Mouse (Mus musculus) embryonic fibroblast, embryonic 13.5 days (primary cell): ENCODE data around the gene Ptch2.

Experiments used
- CTCF ChIP-seq: IDR thresholded peaks from 2 replicates; pipeline ENCODE4 v1.5.1; 2011; ENCODE audit warnings: mild to moderate bottlenecking, control low read depth, low read length, moderate library complexity, borderline replicate concordance; ENCODE audit not compliant: insufficient read depth
- POLR2A ChIP-seq: IDR thresholded peaks from 2 replicates; pipeline ENCODE4 v1.6.1; 2011; ENCODE audit warnings: low read depth, mild to moderate bottlenecking, control low read depth, low read length, moderate library complexity

DNA sequence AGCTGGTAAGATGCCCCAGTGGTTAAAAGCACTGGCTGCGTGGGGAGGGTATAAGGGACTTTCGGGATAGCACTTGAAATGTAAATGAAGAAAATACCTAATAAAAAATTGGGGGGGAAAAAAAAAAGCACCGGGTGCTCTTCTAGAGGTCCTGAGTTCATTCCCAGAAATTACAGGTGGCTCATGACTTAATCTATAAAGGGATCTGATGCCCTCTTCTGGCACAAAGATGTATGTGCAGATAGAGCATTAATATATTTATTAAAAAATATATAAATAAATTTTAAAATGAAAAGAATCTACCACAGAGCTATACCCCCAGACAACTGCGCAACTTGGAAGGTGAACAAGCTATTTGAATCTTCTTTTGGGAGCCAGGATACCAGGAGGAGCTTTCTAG lies 44.7 kb downstream of the Ptch2 start:
- TF ChIP-seq CTCF (no peak), POLR2A (no peak)
